Mouse (Mus musculus) forebrain, postnatal 0 days (tissue): ENCODE measurements at regions not wholly inside any gene's neighbourhood (a gene's known extent, or its start where the extent isn't known, plus 50 kb on each side); places are given as distances from the start of the nearest gene placed in this dataset.
A peak's percentile ranks its signal among the peaks of the same experiment; 100 is the strongest.

Experiments
- ATAC-seq: fragments of 200-750 bp; cut with Nextera tagmentation; 2 replicates; pipeline ENCODE4 v1.8.0; 2017; ENCODE audit warnings: mild to moderate bottlenecking, moderate library complexity
- DNase-seq: peaks from one replicate; pipeline ENCODE4 v3.0.0-alpha.2; 2015
- H3K27ac ChIP-seq: fragments of 300-500 bp; sonication (generic); 2 replicates; pipeline ENCODE4 v1.5.1; 2014; ENCODE audit warnings: low read depth, mild to moderate bottlenecking, antibody characterized with exemption, low read length, moderate library complexity, mixed read lengths
- H3K27me3 ChIP-seq: fragments of 300-500 bp; sonication (generic); 2 replicates; pipeline ENCODE4 v1.6.1; 2014; ENCODE audit warnings: mild to moderate bottlenecking, low read length, mixed read lengths; ENCODE audit not compliant: insufficient read depth
- H3K36me3 ChIP-seq: fragments of 300-500 bp; sonication (generic); 2 replicates; pipeline ENCODE4 v1.6.1; 2014; ENCODE audit warnings: mild to moderate bottlenecking, moderate library complexity; ENCODE audit not compliant: insufficient read depth
- H3K4me1 ChIP-seq: fragments of 300-500 bp; sonication (generic); 2 replicates; pipeline ENCODE4 v1.6.1; 2014; ENCODE audit warnings: antibody characterized with exemption; ENCODE audit not compliant: insufficient read depth
- H3K4me2 ChIP-seq: fragments of 300-500 bp; sonication (generic); 2 replicates; pipeline ENCODE4 v1.6.1; 2014; ENCODE audit warnings: low read depth, mild to moderate bottlenecking, moderate library complexity
- H3K4me3 ChIP-seq: fragments of 300-500 bp; sonication (generic); 2 replicates; pipeline ENCODE4 v1.5.1; 2014; ENCODE audit warnings: low read depth, low read length, mixed read lengths
- H3K9ac ChIP-seq: fragments of 300-500 bp; sonication (generic); 2 replicates; pipeline ENCODE4 v1.6.1; 2014; ENCODE audit warnings: mild to moderate bottlenecking
- H3K9me3 ChIP-seq: fragments of 300-500 bp; sonication (generic); 2 replicates; pipeline ENCODE4 v1.6.1; 2016; ENCODE audit warnings: low read length
- CTCF ChIP-seq: sonication (generic); IDR thresholded peaks from 2 replicates; pipeline ENCODE4 v1.5.1; 2016; ENCODE audit warnings: antibody characterized with exemption, control low read depth, low read depth
- WGBS: fragments of 180-500 bp; shearing (Covaris S2); extraction: QIAGEN DNeasy Blood & Tissue Kit; methylation state at CpG from one replicate; pipeline ENCODE4 v1.1.7; 2014; 5-methylcytosine and 5-hydroxymethylcytosine counted together

DNA sequence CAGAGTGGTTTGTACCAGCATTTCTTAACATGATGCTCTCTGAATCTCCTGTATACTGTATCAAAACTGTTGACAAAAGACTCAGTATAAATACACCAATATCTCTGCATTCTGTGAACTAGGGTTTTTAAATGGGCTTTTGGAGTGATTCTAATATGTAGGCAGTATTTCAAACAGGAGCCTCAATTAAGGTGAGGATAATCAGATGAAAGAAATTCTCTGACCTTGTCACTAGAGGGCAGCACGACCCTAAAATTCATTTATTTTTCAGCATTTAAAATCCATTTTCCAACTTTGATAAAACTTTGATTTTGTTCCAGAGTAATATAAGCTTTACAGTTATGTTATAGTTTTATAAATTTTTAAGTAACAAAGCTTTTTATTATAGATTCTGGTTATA lies 114.5 kb downstream of the Rfx6 start:
- H3K4me3 ChIP-seq: no peak overlapping the region
- H3K27me3 ChIP-seq: no peaks in the 10 kb centered on the region
- no peak overlapping the region for H3K4me2 ChIP-seq
- WGBS: 0% methylated on average over 1 of the region's 1 CpGs
- DNase-seq (peak; percentile 67), ATAC-seq (no peak; the same call in 1 of the 2 replicates)
- no peaks in the 10 kb centered on the region for H3K4me1 ChIP-seq
- no peaks in the 10 kb centered on the region for H3K9me3 ChIP-seq
- H3K9ac ChIP-seq: no peak overlapping the region
- H3K27ac ChIP-seq: no peak overlapping the region
- peak; percentile 63 for TF ChIP-seq CTCF
- no peaks in the 10 kb centered on the region for H3K36me3 ChIP-seq

DNA sequence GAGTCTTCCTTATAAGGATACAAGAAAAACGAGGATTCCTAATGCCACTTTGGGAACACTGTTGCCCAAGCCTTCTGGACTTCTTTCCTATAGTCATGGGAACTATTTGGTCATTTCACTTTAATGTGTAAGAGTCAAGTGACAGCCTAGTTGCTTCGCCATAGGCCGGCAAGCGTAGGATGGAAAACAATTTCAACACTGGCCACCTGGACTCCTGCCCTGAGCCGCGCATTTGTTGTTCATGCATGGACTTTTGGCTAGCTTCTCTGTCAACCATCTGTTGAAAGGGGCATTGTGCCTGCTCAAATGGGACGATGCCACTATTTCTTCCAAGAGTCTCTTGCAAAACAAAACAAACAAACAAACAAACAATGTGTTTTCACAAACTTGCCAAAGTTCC lies 116.3 kb downstream of the Rfx6 start:
- Histone ChIP-seq H3K36me3 (no peaks in the 10 kb centered on the region), H3K4me3 (no peak overlapping the region), H3K4me2 (no peak overlapping the region), H3K4me1 (no peaks in the 10 kb centered on the region), H3K9ac (no peak overlapping the region), H3K27me3 (no peaks in the 10 kb centered on the region), H3K27ac (no peak overlapping the region), H3K9me3 (no peaks in the 10 kb centered on the region)
- ATAC-seq (no peak), DNase-seq (no peak)
- WGBS: 66% methylated on average over 7 of the region's 7 CpGs
- TF ChIP-seq CTCF: no peak

DNA sequence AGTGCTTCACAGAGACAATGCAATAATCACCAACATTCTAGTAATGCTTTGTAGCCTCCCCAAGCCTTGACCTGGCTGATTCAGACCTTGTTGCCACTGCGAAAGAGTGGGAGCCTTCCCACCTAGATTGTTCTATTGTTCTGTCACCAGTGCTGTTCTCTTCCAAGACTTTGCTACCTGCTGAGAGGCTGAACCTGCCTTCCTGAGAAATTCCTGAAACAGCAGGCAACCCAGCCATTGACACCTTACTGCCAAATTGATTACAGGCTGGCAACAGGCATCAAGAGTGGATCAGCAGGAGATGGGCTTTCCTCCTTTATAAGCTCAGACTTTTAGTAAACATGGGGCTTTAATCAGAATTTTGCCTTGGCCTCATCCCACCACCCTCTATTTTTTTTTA lies 139.1 kb downstream of the Rfx6 start:
- no peak overlapping the region for H3K4me3 ChIP-seq
- no peak overlapping the region for H3K27ac ChIP-seq
- H3K27me3 ChIP-seq: no peaks in the 10 kb centered on the region
- no peaks in the 10 kb centered on the region for H3K4me1 ChIP-seq
- ATAC-seq (no peak), DNase-seq (no peak)
- H3K9ac ChIP-seq: no peak overlapping the region
- H3K9me3 ChIP-seq: no peaks in the 10 kb centered on the region
- no peak overlapping the region for H3K4me2 ChIP-seq
- WGBS: 41% methylated on average over 1 of the region's 1 CpGs
- H3K36me3 ChIP-seq: no peaks in the 10 kb centered on the region
- TF ChIP-seq CTCF: no peak

DNA sequence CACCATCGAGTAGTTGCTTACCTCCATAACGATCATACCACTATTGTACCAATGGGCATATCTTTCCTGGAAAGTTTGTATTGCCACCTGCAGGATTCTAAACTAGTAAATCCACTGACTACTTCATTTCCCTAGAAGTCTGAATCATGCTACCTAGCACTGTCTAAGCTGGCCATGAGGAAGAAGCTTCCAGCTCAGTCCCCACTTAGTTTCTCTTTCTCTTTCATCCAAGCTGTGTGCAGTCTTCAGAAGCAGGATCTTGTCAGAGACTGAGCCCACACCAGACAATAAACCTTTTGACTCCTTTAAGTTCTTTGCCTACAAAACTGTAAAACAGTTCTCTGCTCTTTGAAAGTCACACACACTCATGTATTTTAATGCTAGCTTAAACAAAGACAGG lies 146.3 kb downstream of the Rfx6 start:
- 100% methylated on average over 2 of the region's 2 CpGs for WGBS
- H3K36me3 ChIP-seq: no peaks in the 10 kb centered on the region
- TF ChIP-seq CTCF: no peak
- H3K27ac ChIP-seq: no peak overlapping the region
- no peaks in the 10 kb centered on the region for H3K4me1 ChIP-seq
- no peak overlapping the region for H3K4me3 ChIP-seq
- ATAC-seq (no peak), DNase-seq (no peak)
- no peak overlapping the region for H3K9ac ChIP-seq
- H3K27me3 ChIP-seq: no peaks in the 10 kb centered on the region
- H3K9me3 ChIP-seq: no peaks in the 10 kb centered on the region
- no peak overlapping the region for H3K4me2 ChIP-seq

DNA sequence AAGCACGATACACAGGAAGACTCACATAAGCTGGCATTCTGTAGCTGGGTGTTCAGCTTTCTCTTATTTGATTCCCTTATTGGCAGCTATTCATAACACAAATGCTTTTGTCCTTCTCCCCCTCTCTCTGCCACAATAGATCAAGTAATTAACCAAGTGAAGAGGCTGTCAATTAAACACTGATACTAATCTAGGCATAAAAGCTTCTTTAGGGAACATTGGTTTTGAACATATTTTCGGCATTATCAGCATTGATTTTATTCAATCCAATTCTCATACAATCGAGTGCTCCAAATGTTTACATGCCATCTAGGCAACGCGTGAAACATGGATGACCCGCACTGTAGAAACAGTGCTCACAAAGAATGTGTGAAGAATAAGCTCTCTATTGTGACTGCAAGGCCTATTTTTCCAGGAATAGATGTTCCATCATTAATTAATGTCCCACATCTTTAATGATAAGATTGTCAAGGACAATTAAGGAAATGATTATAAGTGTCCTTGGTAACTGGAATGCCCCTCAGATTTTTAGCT lies 148.9 kb downstream of the Rfx6 start:
- Histone ChIP-seq H3K27me3 (no peaks in the 10 kb centered on the region), H3K4me2 (no peak overlapping the region), H3K9ac (no peak overlapping the region), H3K27ac (no peak overlapping the region), H3K36me3 (no peaks in the 10 kb centered on the region), H3K9me3 (no peaks in the 10 kb centered on the region), H3K4me1 (no peaks in the 10 kb centered on the region), H3K4me3 (no peak overlapping the region)
- DNase-seq (no peak), ATAC-seq (no peak)
- no peak for TF ChIP-seq CTCF
- 10% methylated on average over 6 of the region's 6 CpGs for WGBS

DNA sequence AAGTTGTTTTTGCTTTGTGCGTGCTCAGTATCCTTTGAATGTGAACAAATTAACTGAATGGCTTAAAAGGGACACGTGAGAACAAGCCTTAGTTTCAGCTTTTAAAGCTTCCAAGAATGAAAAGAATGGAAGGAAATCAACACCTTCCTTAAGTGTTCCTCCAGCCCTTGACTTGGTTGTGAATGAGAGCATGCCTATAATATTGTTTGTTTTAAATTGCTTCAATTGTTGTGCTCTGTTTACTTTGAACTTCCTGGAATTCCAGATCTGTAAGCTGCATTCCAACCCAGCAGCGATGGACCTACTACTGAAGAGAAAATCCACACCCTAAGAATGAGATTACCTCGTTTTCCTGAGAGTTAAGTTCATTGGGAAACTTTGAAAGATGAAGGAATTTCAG lies 154.9 kb downstream of the Rfx6 start:
- 52% methylated on average over 4 of the region's 4 CpGs for WGBS
- H3K4me3 ChIP-seq: no peak overlapping the region
- no peaks in the 10 kb centered on the region for H3K27me3 ChIP-seq
- no peaks in the 10 kb centered on the region for H3K4me1 ChIP-seq
- TF ChIP-seq CTCF: no peak
- no peak overlapping the region; the same call in 1 of the 2 replicates for H3K4me2 ChIP-seq
- ATAC-seq: 0 out of 2 replicates have a peak, but pooled peaks have one; percentile 10
- no peak overlapping the region for H3K9ac ChIP-seq
- no peaks in the 10 kb centered on the region for H3K36me3 ChIP-seq
- H3K27ac ChIP-seq: no peak overlapping the region
- no peaks in the 10 kb centered on the region for H3K9me3 ChIP-seq
- no peak for DNase-seq

DNA sequence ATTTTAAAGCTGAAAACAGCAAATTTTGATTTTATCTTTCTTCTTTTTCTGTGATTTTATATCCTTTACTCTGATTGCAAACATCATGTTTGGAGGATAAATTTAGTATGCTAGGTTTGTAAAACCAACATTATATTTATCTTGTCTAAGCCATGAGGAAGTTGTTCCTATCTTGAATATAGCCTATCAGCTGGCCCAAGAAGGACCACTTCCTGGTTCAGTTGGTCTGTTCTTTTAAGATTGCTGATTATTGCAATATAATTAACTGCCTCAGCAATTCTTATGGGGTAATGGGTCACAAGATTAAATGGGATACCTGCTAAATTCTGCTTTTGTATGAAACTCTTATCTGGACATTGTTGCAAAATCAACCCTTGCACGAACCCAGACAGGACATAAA lies 165.5 kb downstream of the Rfx6 start:
- ATAC-seq (no peak), DNase-seq (no peak)
- no peak overlapping the region for H3K27ac ChIP-seq
- H3K27me3 ChIP-seq: no peaks in the 10 kb centered on the region
- no peaks in the 10 kb centered on the region for H3K4me1 ChIP-seq
- no peaks in the 10 kb centered on the region for H3K9me3 ChIP-seq
- no peak overlapping the region for H3K4me2 ChIP-seq
- no peak for TF ChIP-seq CTCF
- 82% methylated on average over 1 of the region's 1 CpGs for WGBS
- no peaks in the 10 kb centered on the region for H3K36me3 ChIP-seq
- H3K4me3 ChIP-seq: no peak overlapping the region
- H3K9ac ChIP-seq: no peak overlapping the region

DNA sequence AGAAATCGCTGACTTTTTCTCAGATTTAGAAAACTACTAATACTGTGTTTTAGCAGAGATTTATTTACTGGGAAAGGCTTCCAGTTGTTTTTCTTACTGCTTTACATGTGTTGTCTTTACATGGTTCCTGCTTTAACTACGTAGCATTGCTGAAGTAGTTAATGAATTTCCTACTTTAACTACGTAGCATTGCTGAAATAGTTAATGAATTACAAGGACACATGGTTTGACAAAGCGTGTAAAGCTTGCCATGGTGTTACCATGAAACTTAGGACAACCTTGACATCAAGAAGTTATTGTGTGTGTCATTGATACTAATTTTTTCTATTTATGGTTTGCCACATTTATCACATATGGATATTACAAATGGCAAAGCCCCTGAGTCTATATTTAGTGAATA lies 168.7 kb downstream of the Rfx6 start:
- H3K27me3 ChIP-seq: no peaks in the 10 kb centered on the region
- no peaks in the 10 kb centered on the region for H3K4me1 ChIP-seq
- no peak overlapping the region for H3K27ac ChIP-seq
- H3K36me3 ChIP-seq: no peaks in the 10 kb centered on the region
- H3K4me3 ChIP-seq: no peak overlapping the region
- 80% methylated on average over 4 of the region's 4 CpGs for WGBS
- no peak overlapping the region for H3K9ac ChIP-seq
- DNase-seq (no peak), ATAC-seq (no peak)
- H3K4me2 ChIP-seq: no peak overlapping the region
- no peaks in the 10 kb centered on the region for H3K9me3 ChIP-seq
- no peak for TF ChIP-seq CTCF
